Mouse (Mus musculus) heart, embryonic 11.5 days (tissue): ENCODE measurements at regions not wholly inside any gene's neighbourhood (a gene's known extent, or its start where the extent isn't known, plus 50 kb on each side); places are given as distances from the start of the nearest gene placed in this dataset.

Experiments
- ATAC-seq: fragments of 200-750 bp; cut with Nextera tagmentation; replicated peaks from 2 replicates; pipeline ENCODE4 v1.8.0; 2017; ENCODE audit warnings: moderate library complexity; ENCODE audit not compliant: insufficient number of reproducible peaks, low FRiP score, low TSS enrichment
- H3K27ac ChIP-seq: fragments of 300-500 bp; sonication (generic); 2 replicates; pipeline ENCODE4 v1.5.1; 2014; ENCODE audit warnings: mild to moderate bottlenecking, low read depth, low read length
- H3K27me3 ChIP-seq: fragments of 300-500 bp; sonication (generic); 2 replicates; pipeline ENCODE4 v1.6.1; 2014; ENCODE audit warnings: mild to moderate bottlenecking, low read length, mixed read lengths; ENCODE audit not compliant: control insufficient read depth, insufficient read depth
- H3K36me3 ChIP-seq: fragments of 300-500 bp; sonication (generic); 2 replicates; pipeline ENCODE4 v1.6.1; 2014; ENCODE audit warnings: mild to moderate bottlenecking, low read length, moderate library complexity, mixed read lengths; ENCODE audit not compliant: control insufficient read depth, insufficient read depth
- H3K4me1 ChIP-seq: fragments of 300-500 bp; sonication (generic); 2 replicates; pipeline ENCODE4 v1.6.1; 2014; ENCODE audit warnings: low read length; ENCODE audit not compliant: control insufficient read depth, insufficient read depth
- H3K4me2 ChIP-seq: fragments of 300-500 bp; sonication (generic); 2 replicates; pipeline ENCODE4 v1.6.1; 2014; ENCODE audit warnings: mild to moderate bottlenecking, moderate library complexity
- H3K4me3 ChIP-seq: fragments of 300-500 bp; sonication (generic); 2 replicates; pipeline ENCODE4 v1.5.1; 2014; ENCODE audit warnings: low read depth, low read length
- H3K9ac ChIP-seq: fragments of 300-500 bp; sonication (generic); 2 replicates; pipeline ENCODE4 v1.6.1; 2014; ENCODE audit warnings: mild to moderate bottlenecking, low read depth, low read length, moderate library complexity
- H3K9me3 ChIP-seq: fragments of 300-500 bp; sonication (generic); replicated peaks from 2 replicates; pipeline ENCODE4 v1.6.1; 2016; ENCODE audit warnings: low read length; ENCODE audit not compliant: control insufficient read depth
- whole genome bisulfite sequencing: fragments of 180-500 bp; shearing (Covaris S2); extraction: QIAGEN DNeasy Blood & Tissue Kit; methylation state at CpG from one replicate; pipeline ENCODE4 v1.1.7; 2014; ENCODE audit not compliant: insufficient replicate concordance; 5-methylcytosine and 5-hydroxymethylcytosine counted together

GRCm38 (mm10) chr14:47795062-47795461, 146.8 kb downstream of the Ktn1 start:
- H3K9me3 ChIP-seq = no peaks in the 10 kb centered on the region
- 80% methylated on average over 4 of the region's 4 CpGs for WGBS
- H3K9ac ChIP-seq = no peak overlapping the region
- H3K4me1 ChIP-seq = no peaks in the 10 kb centered on the region
- H3K4me3 ChIP-seq = no peak overlapping the region
- H3K4me2 ChIP-seq = no peak overlapping the region
- no peak overlapping the region for H3K27ac ChIP-seq
- H3K27me3 ChIP-seq = no peaks in the 10 kb centered on the region
- no peaks in the 10 kb centered on the region for H3K36me3 ChIP-seq
- no peak for ATAC-seq

DNA sequence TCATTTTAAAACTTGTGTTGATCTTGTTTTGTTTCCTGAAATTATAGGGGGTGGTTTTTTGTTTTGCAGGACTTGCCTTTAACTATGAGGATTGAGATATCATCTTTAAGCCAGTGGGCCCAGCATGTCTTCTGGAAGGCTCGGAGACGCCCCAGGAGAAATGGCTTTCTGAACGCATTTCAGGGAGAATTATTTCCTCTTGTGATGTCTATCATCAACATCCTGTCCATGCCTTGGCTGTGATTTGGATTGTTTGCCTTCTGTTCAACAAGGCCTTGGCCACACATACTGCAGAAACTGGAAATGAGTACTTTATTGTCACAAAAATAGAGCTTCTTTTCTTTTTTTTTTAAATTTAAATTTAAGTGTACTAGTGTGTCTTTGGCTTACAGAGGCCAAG, 150.0 kb downstream of the Ktn1 start:
- no peak overlapping the region for H3K4me3 ChIP-seq
- 66% methylated on average over 3 of the region's 3 CpGs for WGBS
- no peak overlapping the region for H3K27ac ChIP-seq
- H3K27me3 ChIP-seq = no peaks in the 10 kb centered on the region
- no peak for ATAC-seq
- H3K9ac ChIP-seq = no peak overlapping the region
- H3K36me3 ChIP-seq = no peaks in the 10 kb centered on the region
- H3K4me2 ChIP-seq = no peak overlapping the region
- H3K9me3 ChIP-seq = no peaks in the 10 kb centered on the region
- H3K4me1 ChIP-seq = no peaks in the 10 kb centered on the region

DNA sequence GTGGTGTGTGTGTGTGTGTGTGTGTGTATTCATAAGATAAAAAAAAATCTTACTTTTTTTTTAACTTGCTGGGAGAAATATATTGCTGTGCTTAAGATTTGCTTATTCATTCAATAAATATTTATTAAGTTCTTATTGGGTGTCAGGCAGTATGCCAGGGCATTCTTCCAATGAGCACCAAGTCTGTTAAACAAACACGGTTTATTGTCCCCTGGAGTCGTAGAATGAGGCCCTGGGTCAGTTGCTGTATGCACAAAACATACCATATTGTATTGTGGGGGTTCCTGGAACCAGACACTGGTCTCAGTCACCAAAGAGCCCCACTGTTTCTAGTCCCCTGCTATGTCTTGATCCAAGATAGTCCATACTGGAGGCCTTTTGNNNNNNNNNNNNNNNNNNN, 151.3 kb downstream of the Ktn1 start:
- Histone ChIP-seq H3K4me1 (no peaks in the 10 kb centered on the region), H3K9me3 (no peaks in the 10 kb centered on the region), H3K9ac (no peak overlapping the region), H3K4me3 (no peak overlapping the region), H3K4me2 (no peak overlapping the region), H3K27ac (no peak overlapping the region), H3K36me3 (no peaks in the 10 kb centered on the region), H3K27me3 (no peaks in the 10 kb centered on the region)
- WGBS = 68% methylated on average over 2 of the region's 2 CpGs
- no peak for ATAC-seq

DNA sequence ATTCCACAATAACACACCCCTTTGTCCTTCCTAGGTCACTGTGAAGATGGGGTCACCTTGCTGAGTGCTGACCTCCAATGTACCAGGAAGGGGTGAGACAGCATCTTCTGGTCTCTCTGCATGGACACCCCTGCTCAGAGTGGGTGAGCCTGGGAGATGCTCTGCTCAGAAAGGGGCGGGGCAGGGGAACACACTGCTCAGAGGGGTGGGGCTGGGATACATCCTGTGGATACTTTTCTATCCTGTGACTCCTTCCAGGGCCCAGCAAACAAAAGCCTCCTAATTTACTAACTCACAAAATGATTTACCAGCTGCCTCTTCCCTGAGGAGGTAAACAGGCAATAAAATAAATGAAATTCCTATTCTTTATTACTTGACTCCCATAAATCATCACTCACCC, 157.0 kb downstream of the Ktn1 start:
- Histone ChIP-seq H3K4me3 (no peak overlapping the region), H3K9me3 (no peaks in the 10 kb centered on the region), H3K27ac (no peak overlapping the region), H3K27me3 (no peaks in the 10 kb centered on the region), H3K36me3 (no peaks in the 10 kb centered on the region), H3K4me1 (no peaks in the 10 kb centered on the region), H3K4me2 (no peak overlapping the region), H3K9ac (no peak overlapping the region)
- WGBS = 62% methylated on average over 1 of the region's 1 CpGs
- ATAC-seq = no peak

DNA sequence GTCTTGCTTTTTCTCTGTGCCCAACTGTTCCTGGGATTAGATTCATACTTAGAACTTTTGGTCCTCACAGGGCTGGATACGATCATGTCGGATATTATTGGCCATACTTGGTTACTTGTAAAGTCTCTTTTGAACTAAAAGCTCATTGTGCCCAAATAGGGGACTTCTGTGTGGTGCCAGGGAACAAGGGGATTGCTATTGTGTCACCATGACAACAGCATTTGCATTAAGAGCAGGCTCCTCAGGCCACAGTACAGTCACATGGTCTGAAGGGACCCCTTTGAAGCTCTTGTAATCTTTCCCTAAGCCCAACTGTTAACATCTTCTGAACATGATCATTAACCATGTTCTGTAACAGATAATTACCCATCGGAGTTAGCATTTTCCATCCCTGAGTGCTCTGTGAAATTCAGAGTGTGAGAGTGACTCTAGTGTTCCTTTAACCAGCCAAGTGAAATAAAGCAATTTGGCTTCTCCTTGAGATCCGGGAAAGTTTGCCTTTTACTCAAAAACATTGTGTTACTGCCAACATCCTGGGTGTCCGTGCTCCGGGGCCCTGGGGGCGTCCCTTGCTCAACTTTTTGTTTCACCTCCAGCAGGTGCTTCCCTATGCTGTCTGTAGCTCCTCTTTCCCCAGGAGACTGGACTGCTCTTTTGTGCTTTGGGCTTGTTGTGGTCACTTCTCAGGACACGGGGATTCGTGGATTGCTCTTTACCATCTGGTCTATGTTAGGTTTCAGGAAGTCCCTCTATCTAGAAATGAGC, 157.7 kb downstream of the Ktn1 start:
- Histone ChIP-seq H3K27me3 (no peaks in the 10 kb centered on the region), H3K36me3 (no peaks in the 10 kb centered on the region), H3K9ac (no peak overlapping the region), H3K27ac (no peak overlapping the region), H3K4me3 (no peak overlapping the region), H3K9me3 (no peaks in the 10 kb centered on the region), H3K4me2 (no peak overlapping the region), H3K4me1 (no peaks in the 10 kb centered on the region)
- 65% methylated on average over 9 of the region's 9 CpGs for WGBS
- ATAC-seq = no peak

DNA sequence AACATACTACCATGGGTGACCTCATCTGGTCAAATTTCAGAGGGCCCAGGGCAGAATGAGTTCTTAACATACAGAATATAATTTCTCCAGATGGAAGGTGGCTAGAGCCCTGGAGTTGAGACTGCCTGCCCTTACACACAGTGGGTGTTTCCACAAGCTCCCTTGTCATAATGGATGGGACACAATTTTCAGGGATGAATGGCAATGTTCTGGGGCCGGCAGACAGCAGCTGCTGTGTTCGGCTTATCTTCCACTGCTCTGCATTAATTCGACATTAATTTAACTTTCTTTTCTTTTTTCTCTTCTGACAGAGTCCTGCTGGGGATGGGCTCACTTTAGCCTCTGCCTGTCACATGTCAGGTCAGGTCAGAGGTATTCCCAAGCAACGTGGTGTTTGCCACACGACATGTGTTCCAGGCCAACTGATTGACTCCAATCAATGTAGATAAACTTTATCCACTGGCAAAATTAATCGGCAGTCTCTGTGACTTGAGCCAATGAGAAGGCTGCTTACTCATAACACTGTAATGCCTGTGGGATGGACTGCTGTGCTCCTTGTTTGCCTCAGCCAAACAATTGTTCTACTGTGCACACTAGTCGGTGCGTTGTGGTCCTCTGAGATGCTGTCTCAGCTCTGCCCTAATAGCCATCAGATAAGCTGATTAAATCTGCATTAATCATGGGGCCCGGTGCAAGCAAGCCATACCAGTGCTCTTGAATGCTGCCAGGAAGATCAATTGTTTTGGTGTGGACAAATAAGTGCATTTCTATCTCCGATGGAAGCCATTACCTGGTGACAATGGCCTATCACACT, 160.1 kb downstream of the Ktn1 start:
- WGBS = 67% methylated on average over 10 of the region's 10 CpGs
- ATAC-seq = no peak
- Histone ChIP-seq H3K9ac (no peak overlapping the region), H3K36me3 (no peaks in the 10 kb centered on the region), H3K4me3 (no peak overlapping the region), H3K27ac (no peak overlapping the region), H3K4me1 (no peaks in the 10 kb centered on the region), H3K9me3 (no peaks in the 10 kb centered on the region), H3K27me3 (no peaks in the 10 kb centered on the region), H3K4me2 (no peak overlapping the region)

DNA sequence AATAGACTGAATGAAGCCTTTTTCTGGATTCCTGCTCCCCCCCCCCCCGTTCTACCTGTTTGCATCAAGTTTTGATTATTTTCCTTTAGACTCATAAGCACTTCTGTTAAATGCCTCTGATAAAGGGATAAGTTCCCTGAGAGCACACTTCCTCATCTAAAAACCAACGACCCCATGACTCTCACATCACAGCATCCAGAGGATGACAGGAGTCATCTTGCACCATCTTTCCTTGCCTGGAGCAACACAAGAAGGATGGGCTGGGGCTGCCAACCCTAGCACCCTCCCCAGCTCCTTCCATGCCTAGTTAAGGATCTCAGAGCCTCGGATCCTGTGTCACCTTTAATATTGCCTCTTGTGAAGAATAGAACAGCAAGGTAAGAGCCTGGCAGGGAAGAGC, 170.0 kb downstream of the Ktn1 start:
- Histone ChIP-seq H3K27ac (no peak overlapping the region), H3K9me3 (no peaks in the 10 kb centered on the region), H3K4me3 (no peak overlapping the region), H3K36me3 (no peaks in the 10 kb centered on the region), H3K4me1 (no peaks in the 10 kb centered on the region), H3K27me3 (no peaks in the 10 kb centered on the region), H3K9ac (no peak overlapping the region), H3K4me2 (no peak overlapping the region)
- WGBS = 67% methylated on average over 3 of the region's 3 CpGs
- ATAC-seq = no peak

DNA sequence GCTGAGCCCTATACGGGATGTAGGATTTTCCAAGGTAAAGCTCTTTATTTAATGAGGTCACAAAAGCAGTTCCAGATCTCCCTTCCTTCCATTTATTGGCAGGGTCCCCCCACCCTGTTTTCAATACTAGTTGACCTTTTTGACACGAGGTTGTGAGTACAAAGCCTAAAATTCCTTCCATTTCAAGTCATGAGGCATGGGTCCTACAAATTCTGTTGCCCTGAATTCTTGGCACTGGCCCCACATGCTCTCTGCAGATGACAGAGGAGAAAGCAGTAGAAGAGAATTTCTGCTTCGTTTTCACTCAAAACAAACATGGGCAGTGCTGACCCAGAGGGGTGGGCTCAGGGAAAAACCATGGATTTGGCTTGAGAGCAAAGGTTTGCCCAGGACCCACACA, 170.4 kb downstream of the Ktn1 start:
- no peak for ATAC-seq
- 55% methylated on average over 3 of the region's 3 CpGs for WGBS
- H3K9me3 ChIP-seq = no peaks in the 10 kb centered on the region

More for the DNA sequence above, 170.4 kb downstream of the Ktn1 start:
- Histone ChIP-seq H3K27me3 (no peaks in the 10 kb centered on the region), H3K27ac (no peak overlapping the region), H3K4me3 (no peak overlapping the region), H3K36me3 (no peaks in the 10 kb centered on the region), H3K4me2 (no peak overlapping the region), H3K9ac (no peak overlapping the region), H3K4me1 (no peaks in the 10 kb centered on the region)
